Mouse (Mus musculus) limb, embryonic 11.5 days (tissue): ENCODE data around the gene Cnn3. TPM values are rescaled to one million over a fixed set of nuclear protein-coding genes. Genes with fewer than 3 reads are reported as not detected.

Experiments
- ATAC-seq: fragments of 200-750 bp; cut with Nextera tagmentation; 2 replicates; pipeline ENCODE4 v1.8.0; 2017; ENCODE audit warnings: low read depth; ENCODE audit not compliant: insufficient number of reproducible peaks, low FRiP score, low TSS enrichment
- DNase-seq: peaks from one replicate; pipeline ENCODE4 v3.0.0-alpha.2; 2015; ENCODE audit warnings: low spot score
- H3K27ac ChIP-seq: fragments of 300-500 bp; sonication (generic); replicated peaks from 2 replicates; pipeline ENCODE4 v1.5.1; 2014; ENCODE audit warnings: low read depth, mild to moderate bottlenecking, low read length
- H3K27me3 ChIP-seq: fragments of 300-500 bp; sonication (generic); 2 replicates; pipeline ENCODE4 v1.6.1; 2014; ENCODE audit warnings: mild to moderate bottlenecking, low read length, mixed read lengths; ENCODE audit not compliant: control insufficient read depth, insufficient read depth
- H3K36me3 ChIP-seq: fragments of 300-500 bp; sonication (generic); 2 replicates; pipeline ENCODE4 v1.6.1; 2014; ENCODE audit warnings: mild to moderate bottlenecking, low read length, moderate library complexity, mixed read lengths; ENCODE audit not compliant: control insufficient read depth, insufficient read depth
- H3K4me1 ChIP-seq: fragments of 300-500 bp; sonication (generic); 2 replicates; pipeline ENCODE4 v1.6.1; 2014; ENCODE audit warnings: low read length, mixed read lengths; ENCODE audit not compliant: control insufficient read depth, insufficient read depth
- H3K4me2 ChIP-seq: fragments of 300-500 bp; sonication (generic); 2 replicates; pipeline ENCODE4 v1.6.1; 2014; ENCODE audit warnings: low read depth, mild to moderate bottlenecking, moderate library complexity; ENCODE audit not compliant: severe bottlenecking
- H3K4me3 ChIP-seq: fragments of 300-500 bp; sonication (generic); 2 replicates; pipeline ENCODE4 v1.5.1; 2014; ENCODE audit warnings: low read depth, low read length
- H3K9ac ChIP-seq: fragments of 300-500 bp; sonication (generic); 2 replicates; pipeline ENCODE4 v1.6.1; 2014; ENCODE audit warnings: mild to moderate bottlenecking, low read length
- H3K9me3 ChIP-seq: fragments of 300-500 bp; sonication (generic); 2 replicates; pipeline ENCODE4 v1.6.1; 2016; ENCODE audit warnings: low read length; ENCODE audit not compliant: control insufficient read depth
- WGBS: fragments of 180-500 bp; shearing (Covaris S2); extraction: QIAGEN DNeasy Blood & Tissue Kit; methylation state at CpG from one replicate; pipeline ENCODE4 v1.1.7; 2014; 5-methylcytosine and 5-hydroxymethylcytosine counted together
- polyA plus RNA-seq: library from polyadenylated mRNA; unstranded; fragments of >200 nt; fragmentation: Nextera tagmentation; extraction: Ambion mirVana; gene quantifications from 2 replicates; pipeline ENCODE4 v1.2.1, GENCODE M21; 2014

Cnn3 gene
- polyA plus RNA-seq, 1 experiment from 2014 or later = 840 TPM

- peaks cover 5% of the 10 kb centered on the region; the same call in 1 of the 2 replicates for H3K4me1 ChIP-seq
- H3K9ac ChIP-seq = no peak overlapping the region
- no peaks in the 10 kb centered on the region for H3K36me3 ChIP-seq
- H3K4me3 ChIP-seq = no peak overlapping the region
- 64% methylated on average over 8 of the region's 8 CpGs for WGBS
- ATAC-seq (no peak), DNase-seq (no peak)
- no peaks in the 10 kb centered on the region for H3K27me3 ChIP-seq
- no peaks in the 10 kb centered on the region for H3K9me3 ChIP-seq
- no peak overlapping the region for H3K4me2 ChIP-seq
- no peak overlapping the region for H3K27ac ChIP-seq
These were observed 54.7 kb downstream of the Cnn3 start for GRCm38 (mm10) chr3:121480961-121481436.

DNA sequence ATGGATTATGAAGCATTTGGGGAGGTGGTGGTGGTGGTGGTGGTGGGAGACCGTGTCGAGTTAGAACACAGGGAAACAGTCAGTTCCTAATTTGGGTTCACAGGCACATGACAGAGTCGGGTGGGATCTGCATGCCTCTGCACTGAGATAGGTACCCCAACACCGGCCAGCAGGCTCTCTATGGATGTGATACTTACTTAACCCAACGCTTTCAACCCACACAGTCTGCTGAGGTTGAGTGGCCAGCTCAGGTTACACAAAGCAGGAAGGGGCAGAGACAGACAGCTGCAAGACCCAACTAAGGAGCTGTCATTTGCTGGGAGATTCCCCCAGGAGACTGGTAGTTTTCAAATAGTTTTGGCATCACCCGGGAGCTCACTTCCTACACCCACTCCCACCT is 55.3 kb downstream of the Cnn3 start:
- H3K4me2 ChIP-seq = no peak overlapping the region
- no peaks in the 10 kb centered on the region for H3K27me3 ChIP-seq
- no peaks in the 10 kb centered on the region for H3K36me3 ChIP-seq
- ATAC-seq (no peak), DNase-seq (peak; percentile 41)
- H3K27ac ChIP-seq = no peak overlapping the region
- peaks cover 5% of the 10 kb centered on the region; the same call in 1 of the 2 replicates for H3K4me1 ChIP-seq
- no peak overlapping the region for H3K4me3 ChIP-seq
- H3K9me3 ChIP-seq = no peaks in the 10 kb centered on the region
- 33% methylated on average over 6 of the region's 6 CpGs for WGBS
- no peak overlapping the region for H3K9ac ChIP-seq

- H3K9ac ChIP-seq = no peak overlapping the region
- H3K4me2 ChIP-seq = no peak overlapping the region
- no peaks in the 10 kb centered on the region for H3K9me3 ChIP-seq
- H3K36me3 ChIP-seq = no peaks in the 10 kb centered on the region
- 37% methylated on average over 25 of the region's 25 CpGs for WGBS
- H3K4me3 ChIP-seq = no peak overlapping the region
- no peak overlapping the region for H3K27ac ChIP-seq
- H3K27me3 ChIP-seq = no peaks in the 10 kb centered on the region
- DNase-seq = no peak
- H3K4me1 ChIP-seq = peaks cover 5% of the 10 kb centered on the region; the same call in 1 of the 2 replicates
- ATAC-seq = no peak
These were observed 57.2 kb downstream of the Cnn3 start for GRCm38 (mm10) chr3:121483266-121484161.

DNA sequence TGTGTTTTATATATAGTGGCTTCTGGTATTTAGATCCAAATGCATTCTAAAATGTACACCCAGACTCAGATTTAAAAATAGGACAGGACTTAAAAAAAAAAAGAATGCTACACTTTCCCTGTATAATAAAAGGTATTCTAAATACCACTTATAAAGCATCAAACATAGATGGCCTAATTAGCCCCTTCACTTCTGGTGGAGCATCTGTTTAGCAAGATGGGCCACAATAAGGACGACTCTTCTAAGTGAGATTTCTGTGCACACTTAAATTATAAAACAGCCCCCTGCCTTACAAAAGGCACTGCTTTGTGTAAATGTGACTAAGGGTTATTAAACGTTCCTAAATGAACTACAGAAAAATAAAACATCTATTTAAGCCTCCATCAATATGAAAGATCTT is 58.9 kb downstream of the Cnn3 start:
- peaks cover 9% of the 10 kb centered on the region; the same call in 1 of the 2 replicates for H3K4me1 ChIP-seq
- no peaks in the 10 kb centered on the region for H3K9me3 ChIP-seq
- no peak overlapping the region for H3K4me2 ChIP-seq
- ATAC-seq (no peak), DNase-seq (no peak)
- no peak overlapping the region for H3K27ac ChIP-seq
- WGBS = 60% methylated on average over 2 of the region's 2 CpGs
- H3K4me3 ChIP-seq = no peak overlapping the region
- no peaks in the 10 kb centered on the region for H3K36me3 ChIP-seq
- no peaks in the 10 kb centered on the region for H3K27me3 ChIP-seq
- no peak overlapping the region for H3K9ac ChIP-seq

DNA sequence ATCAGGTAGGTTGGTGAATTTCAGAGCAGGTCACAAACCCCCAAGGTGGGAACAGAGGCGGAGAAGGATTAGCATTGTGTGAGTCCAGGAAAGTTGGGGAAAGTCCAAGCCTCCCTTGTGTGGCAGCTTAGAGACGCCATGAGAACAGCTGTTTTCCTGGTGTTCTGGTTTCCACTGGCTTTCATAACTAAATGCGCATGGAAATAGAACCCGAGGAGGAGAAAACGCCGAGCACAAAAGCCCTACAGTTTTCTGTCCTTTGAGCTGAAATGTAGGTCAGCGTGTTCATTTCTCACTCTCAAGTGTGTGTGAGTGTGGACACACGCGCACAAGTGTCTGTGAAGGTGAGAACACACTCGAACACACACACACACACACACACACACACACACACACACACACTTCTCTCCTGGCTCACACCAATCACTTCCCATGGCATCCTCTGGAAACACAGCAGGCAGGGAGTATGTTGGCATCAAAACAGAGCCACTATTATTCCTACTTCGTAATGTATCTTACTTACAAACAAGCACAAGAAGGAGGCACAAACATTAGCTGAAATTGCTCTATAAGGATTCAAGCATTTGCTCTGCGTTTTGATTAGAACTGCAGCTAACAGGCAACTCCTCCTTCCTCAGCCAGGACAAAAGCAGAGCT is 63.3 kb downstream of the Cnn3 start:
- no peak overlapping the region for H3K4me2 ChIP-seq
- no peak for DNase-seq
- WGBS = 71% methylated on average over 12 of the region's 12 CpGs

DNA sequence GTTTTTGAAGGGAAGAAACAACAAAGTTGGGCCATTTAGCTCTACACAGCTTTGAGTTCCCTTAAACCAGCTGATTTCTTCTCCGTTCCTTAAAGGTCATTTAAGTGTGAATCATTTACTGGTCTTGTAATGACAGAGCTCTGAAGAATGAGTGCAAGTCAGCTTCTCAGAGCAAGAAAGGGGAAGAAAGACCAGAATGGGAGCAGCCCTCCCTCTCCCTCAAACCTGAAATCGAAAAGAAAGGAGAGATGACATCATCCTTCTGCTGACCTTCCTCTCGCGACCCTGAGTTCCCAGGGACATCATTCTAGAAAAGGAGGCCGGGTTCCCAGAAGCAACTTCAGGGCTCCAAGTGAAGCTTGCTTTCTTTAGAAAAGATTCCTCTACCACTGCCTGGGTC is 64.6 kb downstream of the Cnn3 start:
- no peaks in the 10 kb centered on the region for H3K27me3 ChIP-seq
- H3K36me3 ChIP-seq = no peaks in the 10 kb centered on the region
- ATAC-seq (no peak), DNase-seq (no peak)
- H3K27ac ChIP-seq = no peak overlapping the region
- no peak overlapping the region for H3K4me2 ChIP-seq
- H3K9ac ChIP-seq = no peak overlapping the region
- H3K4me3 ChIP-seq = no peak overlapping the region
- 0 out of 2 replicates have a peak, but pooled peaks cover 3% of the 10 kb centered on the region for H3K4me1 ChIP-seq
- 58% methylated on average over 5 of the region's 5 CpGs for WGBS
- H3K9me3 ChIP-seq = no peaks in the 10 kb centered on the region

More for the DNA sequence above, 63.3 kb downstream of the Cnn3 start:
- no peaks in the 10 kb centered on the region for H3K9me3 ChIP-seq
- no peak overlapping the region; the same call in 1 of the 2 replicates for H3K9ac ChIP-seq
- H3K36me3 ChIP-seq = no peaks in the 10 kb centered on the region
- no peak overlapping the region for H3K4me3 ChIP-seq
- H3K27me3 ChIP-seq = no peaks in the 10 kb centered on the region
- peak overlapping the region; percentile 21; the same call in 1 of the 2 replicates for H3K27ac ChIP-seq
- ATAC-seq = no peak
- H3K4me1 ChIP-seq = 0 out of 2 replicates have a peak, but pooled peaks cover 3% of the 10 kb centered on the region

GRCm38 (mm10) chr3:121492026-121492425 is 65.7 kb downstream of the Cnn3 start:
- no peak overlapping the region for H3K27ac ChIP-seq
- H3K27me3 ChIP-seq = no peaks in the 10 kb centered on the region
- H3K4me2 ChIP-seq = no peak overlapping the region
- no peak for DNase-seq
- H3K4me3 ChIP-seq = no peak overlapping the region
- 19% methylated on average over 5 of the region's 5 CpGs for WGBS
- 0 out of 2 replicates have a peak, but pooled peaks cover 3% of the 10 kb centered on the region for H3K4me1 ChIP-seq
- H3K9ac ChIP-seq = no peak overlapping the region
- no peak for ATAC-seq
- H3K9me3 ChIP-seq = no peaks in the 10 kb centered on the region
- H3K36me3 ChIP-seq = no peaks in the 10 kb centered on the region

- no peak for DNase-seq
- Histone ChIP-seq H3K4me2 (no peak overlapping the region), H3K36me3 (no peaks in the 10 kb centered on the region), H3K9me3 (no peaks in the 10 kb centered on the region), H3K27ac (no peak overlapping the region), H3K27me3 (no peaks in the 10 kb centered on the region), H3K4me3 (no peak overlapping the region), H3K9ac (no peak overlapping the region), H3K4me1 (0 out of 2 replicates have a peak, but pooled peaks cover 3% of the 10 kb centered on the region)
- 82% methylated on average over 7 of the region's 7 CpGs for WGBS
- no peak for ATAC-seq
These were observed 67.7 kb downstream of the Cnn3 start for GRCm38 (mm10) chr3:121493997-121494421.
